Mouse (Mus musculus): ENCODE results near the gene Thoc7. TPM values are rescaled to one million over a fixed set of nuclear protein-coding genes. Genes with fewer than 3 reads are reported as not detected.

Gene Thoc7
- polyA plus RNA-seq, 1 experiment = 82.4 TPM

GRCm38 (mm10) chr14:13906461-13906860 is 55.2 kb downstream of the Thoc7 start:
- H3K27ac ChIP-seq (ENCODE audit: insufficient read depth, low read length) = no peak overlapping the region
- no peak overlapping the region for H3K4me3 ChIP-seq (ENCODE audit: insufficient read depth, low read length)
- no peak for TF ChIP-seq CTCF (IDR thresholded peaks at IDR 0.05; ENCODE audit: extremely low read depth, insufficient read depth, low read length)
- no peak for TF ChIP-seq POLR2A (IDR thresholded peaks at IDR 0.05; ENCODE audit: extremely low read depth, insufficient read depth, low read length)
- no peaks in the 10 kb centered on the region; the same call in 1 of the 2 replicates for H3K4me1 ChIP-seq (ENCODE audit: control insufficient read depth, insufficient read depth, low read length)

GRCm38 (mm10) chr14:13901611-13902067 is 60.0 kb downstream of the Thoc7 start:
- Histone ChIP-seq H3K4me1 (ENCODE audit: control insufficient read depth, insufficient read depth, low read length) (no peaks in the 10 kb centered on the region; the same call in 1 of the 2 replicates), H3K4me3 (ENCODE audit: insufficient read depth, low read length) (peak overlapping the region; percentile 46), H3K27ac (ENCODE audit: insufficient read depth, low read length) (no peak overlapping the region)
- TF ChIP-seq POLR2A (IDR thresholded peaks at IDR 0.05; ENCODE audit: extremely low read depth, insufficient read depth, low read length) (no peak), CTCF (IDR thresholded peaks at IDR 0.05; ENCODE audit: extremely low read depth, insufficient read depth, low read length) (peak; percentile 64; the same call in 1 of the 2 replicates)

Other genes with a start within 250 kb of the Thoc7 start
- not detected in 2 replicates for gene Gm281, start 47.4 kb downstream of the Thoc7 start, polyA plus RNA-seq (2012; rRNA removed)
- 26.0 and 28.5 TPM in 2 replicates for gene Atxn7, start 412 bp downstream of the Thoc7 start, polyA plus RNA-seq (2012; rRNA removed)
- 86.8 and 93.1 TPM in 2 replicates for gene Psmd6, start 159.1 kb upstream of the Thoc7 start, polyA plus RNA-seq (2012; rRNA removed)
- gene Olfr720, start 225.0 kb upstream of the Thoc7 start, polyA plus RNA-seq (2012; rRNA removed) = not detected in 2 replicates